Comparison of ENCODE assay signal across 9 mouse cellular contexts in the genomic region with DNA sequence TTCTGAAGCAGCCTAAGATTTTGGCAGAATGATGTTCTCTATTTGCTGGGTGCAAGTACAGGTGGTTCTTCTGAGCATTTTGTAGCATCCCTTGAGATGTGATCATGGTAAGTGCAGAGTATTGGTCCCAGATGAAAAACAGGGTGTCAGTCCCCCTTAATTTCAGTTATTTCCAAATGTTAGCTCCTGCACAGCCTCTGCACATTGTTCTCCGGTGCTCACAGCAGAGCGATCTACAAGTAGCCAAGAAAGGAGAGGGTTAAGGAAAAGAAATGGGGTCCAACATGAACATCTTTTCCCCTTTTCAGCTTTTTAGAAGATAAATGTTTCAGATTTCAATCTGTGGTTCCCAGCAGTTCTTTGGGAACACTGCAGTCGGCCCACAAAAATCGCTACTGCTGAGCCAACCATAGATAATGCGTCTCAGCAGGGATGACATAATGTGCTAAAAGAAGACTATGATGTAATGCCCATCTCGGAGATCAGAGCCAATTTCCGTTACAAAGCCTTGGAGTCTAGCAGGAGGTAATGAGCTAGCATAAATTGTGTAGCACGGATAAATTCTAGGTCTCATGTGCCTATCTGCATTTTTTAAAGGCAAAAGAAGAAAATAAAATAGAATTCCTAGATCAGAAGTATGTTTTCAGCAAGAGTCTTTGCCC.
A peak's percentile ranks its signal among the peaks of the same experiment; 100 is the strongest.
DNase-seq lines count a peak whose midpoint lies in the region; ATAC-seq lines count a peak whose summit lies in the region.
"Had no signal": no experiment of that assay in that cellular context is flagged by ENCODE, and none has a peak within 500 bp of the region (broad histone marks: within the 10 kb centered on the region; RNA-seq: fewer than 3 reads in every experiment).

No protein-coding gene starts in this region.

- WGBS in hindbrain, embryonic 16.5 days = 18% methylated on average over 8 of the region's 8 CpGs
- WGBS in lung, embryonic 16.5 days = 43% methylated on average over 8 of the region's 8 CpGs

- peak overlapping the region; percentile 57 for H3K27ac ChIP-seq in hindbrain, embryonic 16.5 days (ENCODE audit: low read depth, low read length)
- H3K27ac ChIP-seq in lung, embryonic 16.5 days (ENCODE audit: low read length) = no peak overlapping the region

- peaks cover 20% of the 10 kb centered on the region for H3K4me1 ChIP-seq in hindbrain, embryonic 16.5 days (ENCODE audit: control insufficient read depth, insufficient read depth, low read depth, low read length)
- no peaks in the 10 kb centered on the region for H3K4me1 ChIP-seq in lung, embryonic 16.5 days (replicated peaks; ENCODE audit: control insufficient read depth, insufficient read depth, low read length)

- H3K36me3 ChIP-seq in hindbrain, embryonic 16.5 days (ENCODE audit: control insufficient read depth, insufficient read depth, low read length) = no peaks in the 10 kb centered on the region
- no peaks in the 10 kb centered on the region for H3K36me3 ChIP-seq in lung, embryonic 16.5 days (ENCODE audit: control insufficient read depth, insufficient read depth, low read length)
- H3K36me3 ChIP-seq: G1E had no signal

- peak overlapping the region; percentile 57 for H3K4me2 ChIP-seq in hindbrain, embryonic 16.5 days (ENCODE audit: low read length)
- H3K4me2 ChIP-seq in lung, embryonic 16.5 days (ENCODE audit: low read depth, low read length) = no peak overlapping the region

- no peak overlapping the region for H3K4me3 ChIP-seq in hindbrain, embryonic 16.5 days (ENCODE audit: low read length)
- no peak overlapping the region for H3K4me3 ChIP-seq in lung, embryonic 16.5 days (ENCODE audit: low read length)

- peak; percentile 95 for ATAC-seq in hindbrain, embryonic 16.5 days
- ATAC-seq in lung, embryonic 16.5 days (ENCODE audit: low read depth) = peak; percentile 71

- no peaks in the 10 kb centered on the region for H3K9me3 ChIP-seq in hindbrain, embryonic 16.5 days (ENCODE audit: control insufficient read depth, low read length)
- no peaks in the 10 kb centered on the region for H3K9me3 ChIP-seq in lung, embryonic 16.5 days (ENCODE audit: control insufficient read depth, low read length)
- H3K9me3 ChIP-seq: G1E had no signal

- H3K27me3 ChIP-seq in hindbrain, embryonic 16.5 days (replicated peaks; ENCODE audit: control insufficient read depth, insufficient read depth, low read length) = no peaks in the 10 kb centered on the region
- no peaks in the 10 kb centered on the region for H3K27me3 ChIP-seq in lung, embryonic 16.5 days (ENCODE audit: control insufficient read depth, insufficient read depth, low read depth, low read length)

- DNase-seq in kidney, adult 18-20 months = peak; percentile 7
- no peak for DNase-seq in kidney, postnatal 25 days
- peak; percentile 90 for DNase-seq in cerebellum, adult 11-12 months
- DNase-seq in frontal cortex, postnatal 36 days (ENCODE audit: low spot score in 2 of 2) = peak; percentile 48 to 86
- DNase-seq in right cerebral cortex, postnatal 36 days (ENCODE audit: low spot score in 2 of 2) = peak; percentile 64 to 85
- DNase-seq in thymus, postnatal 14 days = no peak

- H3K9ac ChIP-seq in hindbrain, embryonic 16.5 days (ENCODE audit: low read depth, low read length) = peak overlapping the region; percentile 54; the same call in 1 of the 2 replicates
- no peak overlapping the region for H3K9ac ChIP-seq in lung, embryonic 16.5 days (ENCODE audit: low read length)

Comparison
In these comparisons a context has a peak if more than half of its experiments do, and no peak if none do; other contexts are left out.
1. DNase-seq: peak in kidney, adult 18-20 months (single experiment), cerebellum, adult 11-12 months (single experiment), frontal cortex, postnatal 36 days (2 of 2) and right cerebral cortex, postnatal 36 days (2 of 2); none in kidney, postnatal 25 days (0 of 2) and thymus, postnatal 14 days (single experiment).